Mouse (Mus musculus) left cerebral cortex, postnatal 4 days (tissue): ENCODE results near the gene Wdr78. TPM values are rescaled to one million over a fixed set of nuclear protein-coding genes. Genes with fewer than 3 reads are reported as not detected.

Experiments used
- DNase-seq: peaks from one replicate; pipeline ENCODE4 v3.0.0-alpha.2; 2022
- intact Hi-C: fragments of 180-260 bp; cut with DNase I; formaldehyde crosslinking; loops from one replicate; pipeline ENCODE4 v1.15.1; 2025
- total RNA-seq, 2 experiments: library from RNA; stranded (reverse); gene quantifications; 2 replicates each; pipeline ENCODE4 v1.2.3; 2021

Gene Wdr78
- total RNA-seq, 2 experiments from 2014 or later, result 10.9 TPM

DNA sequence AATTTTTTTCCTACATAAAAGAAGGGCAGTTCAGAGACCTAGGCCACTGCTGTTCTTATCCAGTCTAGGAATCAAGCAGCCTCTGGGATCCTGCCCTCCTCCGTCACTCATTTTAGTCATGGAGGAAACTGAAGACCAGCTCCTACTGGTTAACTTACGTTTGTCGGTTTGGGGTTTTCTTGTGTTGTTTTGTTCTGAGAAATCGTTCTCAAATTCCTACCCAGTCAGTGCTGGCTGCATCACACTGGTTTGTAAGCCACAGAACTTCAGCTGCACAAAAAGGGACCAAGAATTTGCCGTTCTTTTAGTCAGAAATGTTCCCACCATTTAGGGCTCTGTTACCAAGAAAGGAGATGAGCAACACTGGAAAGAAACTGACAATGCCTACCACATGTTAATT, 125.0 kb downstream of the Wdr78 start:
- no peak for DNase-seq

DNA sequence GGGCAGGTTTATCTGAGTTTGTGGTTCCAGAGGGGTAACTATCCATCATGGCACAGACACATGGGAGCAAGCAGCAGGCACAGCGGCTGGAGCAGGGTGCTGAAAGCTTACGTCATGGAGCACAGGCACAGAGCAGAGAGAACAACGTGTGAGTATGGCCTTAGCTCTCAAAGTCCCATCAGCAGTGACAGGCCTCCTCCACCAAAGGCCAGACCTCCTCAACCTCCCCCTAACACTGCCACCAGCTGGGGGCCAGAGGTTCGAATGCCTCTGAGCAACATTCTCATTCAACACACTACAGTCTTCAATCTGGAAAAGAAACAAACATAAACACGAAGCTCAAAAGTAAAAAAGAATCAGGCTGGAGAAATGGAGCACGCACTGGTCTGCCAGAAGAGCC, 125.8 kb downstream of the Wdr78 start:
- no peak for DNase-seq
- intact Hi-C loops, result loop anchor here (5.0 to 10.0 kb wide), 3 partner anchors 126 to 359 kb away; partner anchors contain the start of genes Mier1 and Wdr78

More for the DNA sequence above, 125.0 kb downstream of the Wdr78 start:
- intact Hi-C loops, result loop anchor here (5.0 to 10.0 kb wide), 3 partner anchors 125 to 358 kb away; partner anchors contain the start of genes Mier1 and Wdr78

Other genes starting within 250 kb of the Wdr78 start
- gene Tctex1d1, start 135.9 kb downstream of the Wdr78 start, total RNA-seq, result 1 to 10 TPM; 1.0 to 1.4 TPM
- not detected for gene Insl5, start 87.7 kb downstream of the Wdr78 start, total RNA-seq
- gene Mier1, start 165 bp downstream of the Wdr78 start, total RNA-seq, result 10 to 100 TPM; 49.1 to 59.0 TPM
- 10 to 100 TPM; 10.2 to 10.9 TPM for gene Slc35d1, start 100.6 kb upstream of the Wdr78 start, total RNA-seq
- not detected for gene 4921539E11Rik, start 176.3 kb upstream of the Wdr78 start, total RNA-seq
- 1 to 10 TPM; 9.1 to 9.3 TPM for gene Oma1, start 199.3 kb upstream of the Wdr78 start, total RNA-seq